Mouse (Mus musculus): ENCODE measurements around the gene Utp3. TPM values are rescaled to one million over a fixed set of nuclear protein-coding genes. Genes with fewer than 3 reads are reported as not detected.

Gene Utp3
- polyA plus RNA-seq, 1 experiment from 2014 or later: 36.4 TPM

- Histone ChIP-seq H3K4me2 (replicated peaks; ENCODE audit: low read depth, low read length) (peak overlapping the region; percentile 73), H3K4me1 (ENCODE audit: insufficient read depth, low read depth, low read length) (no peaks in the 10 kb centered on the region), H3K27me3 (replicated peaks; ENCODE audit: insufficient read depth, low read length) (no peaks in the 10 kb centered on the region), H3K9me3 (ENCODE audit: low read length) (no peaks in the 10 kb centered on the region), H3K36me3 (ENCODE audit: insufficient read depth, low read length) (peaks cover 4% of the 10 kb centered on the region; the same call in 1 of the 2 replicates), H3K4me3 (ENCODE audit: low read depth, low read length) (peak overlapping the region; percentile 91), H3K9ac (replicated peaks; ENCODE audit: low read depth) (peak overlapping the region; percentile 64), H3K27ac (ENCODE audit: low read length) (peak overlapping the region; percentile 92)
- TF ChIP-seq EP300 (IDR thresholded peaks at IDR 0.05) (no peak), CTCF (IDR thresholded peaks at IDR 0.05) (no peak)
- no peak for ATAC-seq
- 4% methylated on average over 14 of the region's 14 CpGs for WGBS
- peak; percentile 29 for DNase-seq (ENCODE audit: low spot score)
Observed at GRCm38 (mm10) chr5:88566034-88566841, 12.0 kb downstream of the Utp3 start.

GRCm38 (mm10) chr5:88569541-88569940, 15.3 kb downstream of the Utp3 start:
- Histone ChIP-seq H3K36me3 (ENCODE audit: insufficient read depth, low read length) (peaks cover 4% of the 10 kb centered on the region; the same call in 1 of the 2 replicates), H3K27ac (ENCODE audit: low read length) (no peak overlapping the region), H3K4me3 (ENCODE audit: low read depth, low read length) (no peak overlapping the region; the same call in 1 of the 2 replicates), H3K9ac (replicated peaks; ENCODE audit: low read depth) (no peak overlapping the region), H3K4me1 (ENCODE audit: insufficient read depth, low read depth, low read length) (no peaks in the 10 kb centered on the region), H3K27me3 (replicated peaks; ENCODE audit: insufficient read depth, low read length) (no peaks in the 10 kb centered on the region), H3K4me2 (replicated peaks; ENCODE audit: low read depth, low read length) (no peak overlapping the region), H3K9me3 (ENCODE audit: low read length) (no peaks in the 10 kb centered on the region)
- no peak for DNase-seq (ENCODE audit: low spot score)
- ATAC-seq: no peak
- WGBS: 90% methylated on average over 3 of the region's 3 CpGs
- TF ChIP-seq CTCF (IDR thresholded peaks at IDR 0.05): no peak
- TF ChIP-seq EP300 (IDR thresholded peaks at IDR 0.05): no peak

DNA sequence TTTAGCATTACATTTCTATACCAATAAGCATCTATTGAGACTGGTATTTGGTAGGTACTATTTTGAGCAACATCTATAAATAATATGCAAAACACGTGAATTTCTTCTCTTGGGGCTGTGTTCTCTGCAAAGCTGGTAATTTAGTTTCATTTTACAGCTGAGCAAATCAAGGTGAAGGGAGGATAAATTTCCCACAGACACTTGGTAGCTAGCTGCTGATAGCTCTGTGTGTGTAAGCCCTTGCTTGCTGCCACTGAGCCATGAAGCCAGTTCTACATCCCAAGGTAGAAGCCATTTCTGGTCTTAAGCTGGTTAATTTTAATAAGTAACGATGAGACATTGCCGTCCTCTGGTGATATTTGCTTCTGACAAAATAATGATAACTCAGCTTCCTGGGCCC, 20.6 kb downstream of the Utp3 start:
- Histone ChIP-seq H3K4me3 (ENCODE audit: low read depth, low read length) (no peak overlapping the region), H3K36me3 (ENCODE audit: insufficient read depth, low read length) (peaks cover 4% of the 10 kb centered on the region; the same call in 1 of the 2 replicates), H3K4me2 (replicated peaks; ENCODE audit: low read depth, low read length) (no peak overlapping the region), H3K9me3 (ENCODE audit: low read length) (no peaks in the 10 kb centered on the region), H3K27ac (ENCODE audit: low read length) (no peak overlapping the region), H3K27me3 (replicated peaks; ENCODE audit: insufficient read depth, low read length) (no peaks in the 10 kb centered on the region), H3K4me1 (ENCODE audit: insufficient read depth, low read depth, low read length) (peaks cover 5% of the 10 kb centered on the region; the same call in 1 of the 2 replicates), H3K9ac (replicated peaks; ENCODE audit: low read depth) (no peak overlapping the region)
- TF ChIP-seq CTCF (IDR thresholded peaks at IDR 0.05): no peak
- no peak for TF ChIP-seq EP300 (IDR thresholded peaks at IDR 0.05)
- DNase-seq (ENCODE audit: low spot score): no peak
- no peak for ATAC-seq
- 88% methylated on average over 3 of the region's 3 CpGs for WGBS

DNA sequence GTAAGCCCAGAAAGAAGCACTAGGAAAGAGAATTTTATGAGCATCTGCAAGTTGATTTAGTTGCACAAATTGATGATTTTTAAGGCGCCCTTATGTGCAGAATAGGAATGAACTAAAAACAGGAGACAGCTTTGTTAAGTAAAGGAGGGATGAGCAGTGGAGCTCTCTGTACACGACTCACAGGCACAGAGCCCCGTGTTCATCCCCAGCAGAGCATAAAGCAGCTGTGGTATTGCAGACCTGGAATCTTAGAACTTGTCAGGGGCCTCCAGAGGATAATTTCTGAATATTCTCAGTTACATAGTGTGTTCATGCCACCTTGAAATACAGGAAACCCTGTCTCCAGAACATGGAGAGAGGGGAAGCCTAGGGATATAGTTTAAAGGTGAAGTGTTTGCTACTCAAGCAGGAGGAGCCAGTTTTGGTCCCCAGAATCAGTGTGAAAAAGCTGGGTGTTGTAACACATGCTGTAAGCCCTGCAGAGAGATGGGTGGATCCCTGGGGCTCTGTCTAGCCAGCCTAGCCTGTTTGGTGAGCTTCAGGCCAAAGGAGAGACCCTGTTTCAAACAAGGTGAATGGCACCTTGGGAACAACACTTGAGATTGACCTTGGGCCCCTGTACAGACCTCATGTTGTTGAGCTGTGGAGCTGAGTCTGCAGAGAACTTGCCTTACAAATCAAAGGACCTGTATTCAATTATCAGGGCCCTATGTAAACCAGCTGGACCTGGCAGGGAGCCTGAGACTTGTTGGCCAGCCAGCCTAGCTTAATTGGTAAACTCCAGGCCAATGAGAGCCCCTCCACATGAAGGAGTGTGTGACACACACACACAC, 21.5 kb downstream of the Utp3 start:
- peaks cover 5% of the 10 kb centered on the region; the same call in 1 of the 2 replicates for H3K4me1 ChIP-seq (ENCODE audit: insufficient read depth, low read depth, low read length)
- H3K36me3 ChIP-seq (ENCODE audit: insufficient read depth, low read length): no peaks in the 10 kb centered on the region
- WGBS: 49% methylated on average over 3 of the region's 3 CpGs
- ATAC-seq: peak; percentile 82
- no peak overlapping the region for H3K4me2 ChIP-seq (replicated peaks; ENCODE audit: low read depth, low read length)
- H3K27me3 ChIP-seq (replicated peaks; ENCODE audit: insufficient read depth, low read length): no peaks in the 10 kb centered on the region
- H3K4me3 ChIP-seq (ENCODE audit: low read depth, low read length): no peak overlapping the region
- H3K9ac ChIP-seq (replicated peaks; ENCODE audit: low read depth): no peak overlapping the region
- no peak overlapping the region for H3K27ac ChIP-seq (ENCODE audit: low read length)
- TF ChIP-seq CTCF (IDR thresholded peaks at IDR 0.05) (no peak), EP300 (IDR thresholded peaks at IDR 0.05) (no peak)
- no peaks in the 10 kb centered on the region for H3K9me3 ChIP-seq (ENCODE audit: low read length)
- DNase-seq (ENCODE audit: low spot score): peak; percentile 24

GRCm38 (mm10) chr5:88580681-88581080, 26.4 kb downstream of the Utp3 start:
- no peak overlapping the region for H3K27ac ChIP-seq (ENCODE audit: low read length)
- DNase-seq (ENCODE audit: low spot score) (no peak), ATAC-seq (no peak)
- no peak overlapping the region for H3K9ac ChIP-seq (replicated peaks; ENCODE audit: low read depth)
- H3K4me2 ChIP-seq (replicated peaks; ENCODE audit: low read depth, low read length): no peak overlapping the region
- no peaks in the 10 kb centered on the region for H3K27me3 ChIP-seq (replicated peaks; ENCODE audit: insufficient read depth, low read length)
- WGBS: 48% methylated on average over 10 of the region's 10 CpGs
- H3K4me3 ChIP-seq (ENCODE audit: low read depth, low read length): no peak overlapping the region
- TF ChIP-seq CTCF (IDR thresholded peaks at IDR 0.05) (no peak), EP300 (IDR thresholded peaks at IDR 0.05) (no peak)
- H3K4me1 ChIP-seq (ENCODE audit: insufficient read depth, low read depth, low read length): peaks cover 2% of the 10 kb centered on the region
- H3K9me3 ChIP-seq (ENCODE audit: low read length): no peaks in the 10 kb centered on the region
- H3K36me3 ChIP-seq (ENCODE audit: insufficient read depth, low read length): no peaks in the 10 kb centered on the region

GRCm38 (mm10) chr5:88581343-88581742, 27.1 kb downstream of the Utp3 start:
- Histone ChIP-seq H3K36me3 (ENCODE audit: insufficient read depth, low read length) (no peaks in the 10 kb centered on the region), H3K9me3 (ENCODE audit: low read length) (no peaks in the 10 kb centered on the region), H3K4me3 (ENCODE audit: low read depth, low read length) (no peak overlapping the region), H3K27me3 (replicated peaks; ENCODE audit: insufficient read depth, low read length) (no peaks in the 10 kb centered on the region), H3K27ac (ENCODE audit: low read length) (no peak overlapping the region), H3K9ac (replicated peaks; ENCODE audit: low read depth) (no peak overlapping the region), H3K4me1 (ENCODE audit: insufficient read depth, low read depth, low read length) (no peaks in the 10 kb centered on the region; the same call in 1 of the 2 replicates), H3K4me2 (replicated peaks; ENCODE audit: low read depth, low read length) (no peak overlapping the region)
- ATAC-seq (no peak), DNase-seq (ENCODE audit: low spot score) (no peak)
- 96% methylated on average over 6 of the region's 6 CpGs for WGBS
- TF ChIP-seq CTCF (IDR thresholded peaks at IDR 0.05) (no peak), EP300 (IDR thresholded peaks at IDR 0.05) (no peak)

Data from lung, postnatal 0 days (tissue).